In the genomic region with DNA sequence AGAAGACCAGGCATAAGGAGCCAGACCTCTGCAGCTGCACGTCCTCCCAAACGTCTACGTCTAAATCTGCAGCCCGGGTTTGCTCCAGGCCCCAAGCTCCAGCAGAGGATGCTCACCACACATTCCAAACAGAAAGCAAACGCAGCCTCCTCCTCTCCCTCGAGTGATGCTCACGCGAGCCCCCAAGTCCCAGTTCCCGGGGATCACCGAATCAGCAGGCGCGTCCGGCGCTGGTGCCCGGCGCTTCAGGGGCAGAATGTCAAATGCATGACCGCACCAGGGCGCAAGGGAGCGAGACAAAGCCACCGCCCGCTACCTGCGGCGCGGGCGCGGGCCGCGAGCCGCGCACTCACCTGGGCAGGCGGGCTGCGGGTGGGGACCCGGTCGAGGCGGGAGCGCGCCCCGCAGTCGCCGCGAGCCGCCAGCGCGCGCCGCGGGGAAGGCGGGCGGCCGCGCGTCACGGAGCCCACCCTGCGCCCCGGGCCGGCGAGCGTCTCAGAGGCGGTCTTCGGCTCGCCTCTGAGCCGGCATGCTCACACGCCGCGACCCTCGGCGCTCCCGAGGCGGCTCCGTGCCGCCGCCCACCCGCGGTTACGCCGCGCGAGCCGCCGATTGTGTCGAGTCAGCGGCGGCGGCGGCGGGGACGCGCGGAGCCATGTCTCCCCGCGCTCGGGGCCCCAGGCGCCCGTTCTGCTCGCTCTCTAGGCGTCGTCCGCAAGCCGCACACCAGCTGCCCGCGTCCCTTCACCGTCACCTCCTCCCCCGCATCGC, we compare ENCODE assay signal across 8 mouse cellular contexts. TPM values are rescaled to one million over a fixed set of nuclear protein-coding genes. Genes with fewer than 3 reads are reported as not detected.
A peak's percentile ranks its signal among the peaks of the same experiment; 100 is the strongest.
DNase-seq lines count a peak whose midpoint lies in the region; ATAC-seq lines count a peak whose summit lies in the region.

No protein-coding gene starts in this region.

- peak overlapping the region; percentile 98 for H3K9ac ChIP-seq in hindbrain, embryonic 16.5 days (ENCODE audit: low read depth, low read length)

- H3K27ac ChIP-seq in hindbrain, embryonic 16.5 days (ENCODE audit: low read depth, low read length) = peak overlapping the region; percentile 97

- no peaks in the 10 kb centered on the region for H3K27me3 ChIP-seq in hindbrain, embryonic 16.5 days (replicated peaks; ENCODE audit: control insufficient read depth, insufficient read depth, low read length)

- peak; percentile 63 for DNase-seq in adrenal gland, postnatal 14 days
- DNase-seq in gastrocnemius, postnatal 10 days = peak; percentile 38
- DNase-seq in left cerebral cortex, adult 9 months (ENCODE audit: low spot score in 2 of 2) = peak; percentile 43 to 68
- peak; percentile 62 for DNase-seq in right cerebral cortex, postnatal 4 days
- no peak for DNase-seq in natural killer cell, adult 2 months (ENCODE audit: low spot score in 2 of 2)

- peaks cover 7% of the 10 kb centered on the region for H3K4me1 ChIP-seq in hindbrain, embryonic 16.5 days (ENCODE audit: control insufficient read depth, insufficient read depth, low read depth, low read length)

- ATAC-seq in common myeloid progenitor, adult 5-6 weeks (replicated peaks; ENCODE audit: low read depth, poor library complexity, severe bottlenecking) = peak; percentile 63
- peak; percentile 91 for ATAC-seq in hindbrain, embryonic 16.5 days
- peak; percentile 44; the same call in 1 of the 2 replicates for ATAC-seq in megakaryocyte progenitor cell, adult 5-6 weeks (replicated peaks; ENCODE audit: poor library complexity)

- H3K9me3 ChIP-seq in hindbrain, embryonic 16.5 days (ENCODE audit: control insufficient read depth, low read length) = no peaks in the 10 kb centered on the region

- peak overlapping the region; percentile 96 for H3K4me3 ChIP-seq in hindbrain, embryonic 16.5 days (ENCODE audit: low read length)

- WGBS in hindbrain, embryonic 16.5 days = 1% methylated on average over 42 of the region's 104 CpGs

- H3K4me2 ChIP-seq in hindbrain, embryonic 16.5 days (ENCODE audit: low read length) = peak overlapping the region; percentile 63

- no peaks in the 10 kb centered on the region for H3K36me3 ChIP-seq in hindbrain, embryonic 16.5 days (ENCODE audit: control insufficient read depth, insufficient read depth, low read length)

RNA-seq across cellular contexts. Expression of a gene that starts 0.6 kb away (rescaled TPM):
- 11.3 and 13.2 TPM in 2 replicates for total RNA-seq in adrenal gland, postnatal 14 days (2021)
- not detected in 2 replicates for total RNA-seq in common myeloid progenitor, adult 5-6 weeks (2017)
- total RNA-seq in gastrocnemius, postnatal 10 days (2021) = 1 to 10 TPM; 4.2 to 4.7 TPM
- 7.9 and 8.0 TPM in 2 replicates for polyA plus RNA-seq in hindbrain, embryonic 16.5 days (2015; fragmentation: Nextera tagmentation; extraction: Ambion mirVana)
- total RNA-seq in megakaryocyte progenitor cell, adult 5-6 weeks (2015) = 0.05 TPM in 1 of 2 replicates, not detected in the other
- not detected in 2 replicates for total RNA-seq in megakaryocyte progenitor cell, adult 5-6 weeks (2017)

RNA-seq across cellular contexts. Expression of a gene that starts 56.1 kb away (rescaled TPM):
- not detected in 2 replicates for total RNA-seq in adrenal gland, postnatal 14 days (2021)
- 0.37 and 2.2 TPM in 2 replicates for total RNA-seq in common myeloid progenitor, adult 5-6 weeks (2017)
- total RNA-seq in gastrocnemius, postnatal 10 days (2021) = under 1 TPM in 1 of 2 experiments, not detected in 1; 0.23 TPM
- 0.11 and 0.21 TPM in 2 replicates for polyA plus RNA-seq in hindbrain, embryonic 16.5 days (2015; fragmentation: Nextera tagmentation; extraction: Ambion mirVana)
- 0.20 and 0.81 TPM in 2 replicates for total RNA-seq in megakaryocyte progenitor cell, adult 5-6 weeks (2015)
- total RNA-seq in megakaryocyte progenitor cell, adult 5-6 weeks (2017) = 0.29 and 2.2 TPM in 2 replicates

Comparison
In these comparisons a context has a peak if more than half of its experiments do, and no peak if none do; other contexts are left out.
1. DNase-seq: peak in adrenal gland, postnatal 14 days (single experiment), gastrocnemius, postnatal 10 days (single experiment), left cerebral cortex, adult 9 months (2 of 2) and right cerebral cortex, postnatal 4 days (single experiment); none in natural killer cell, adult 2 months (0 of 2).
2. Peak in every context shown above with its lines, with median percentiles within 50 percentile points of each other: ATAC-seq.